Mouse (Mus musculus) olfactory bulb, adult 2 months (tissue): ENCODE results near the gene Mapt. TPM values are rescaled to one million over a fixed set of nuclear protein-coding genes. Genes with fewer than 3 reads are reported as not detected.

ENCODE experiments used
- H3K27ac ChIP-seq: fragments of 200-500 bp; 2 replicates; pipeline ENCODE4 v1.5.1; 2012; ENCODE audit warnings: low read depth, low read length; ENCODE audit not compliant: insufficient read depth
- H3K4me1 ChIP-seq: fragments of 200-500 bp; 2 replicates; pipeline ENCODE4 v1.6.1; 2012; ENCODE audit warnings: low read length; ENCODE audit not compliant: control insufficient read depth, insufficient read depth
- H3K4me3 ChIP-seq: fragments of 200-500 bp; 2 replicates; pipeline ENCODE4 v1.5.1; 2012; ENCODE audit warnings: mild to moderate bottlenecking, low read depth, low read length, moderate library complexity; ENCODE audit not compliant: insufficient read depth
- CTCF ChIP-seq: fragments of 200-500 bp; IDR thresholded peaks from 2 replicates; pipeline ENCODE4 v1.5.1; 2012; ENCODE audit warnings: low read depth, mild to moderate bottlenecking, low read length, moderate library complexity; ENCODE audit not compliant: insufficient read depth
- POLR2A ChIP-seq: fragments of 200-500 bp; IDR thresholded peaks from 2 replicates; pipeline ENCODE4 v1.6.1; 2012; ENCODE audit warnings: mild to moderate bottlenecking, low read depth, low read length, moderate library complexity; ENCODE audit not compliant: insufficient read depth
- WGBS: fragments of 180-500 bp; shearing (Covaris S2); methylation state at CpG from one replicate; pipeline ENCODE4 v1.1.7; 2018; 5-methylcytosine and 5-hydroxymethylcytosine counted together
- polyA plus RNA-seq: library from polyadenylated mRNA; stranded (reverse); fragments of >200 nt; gene quantifications from 2 replicates; pipeline ENCODE4 v1.2.4, GENCODE M21; 2012; ENCODE audit warnings: low replicate concordance; ENCODE audit not compliant: missing spikeins, insufficient read depth, insufficient read length

Gene Mapt
- polyA plus RNA-seq, 1 experiment, result not detected

DNA sequence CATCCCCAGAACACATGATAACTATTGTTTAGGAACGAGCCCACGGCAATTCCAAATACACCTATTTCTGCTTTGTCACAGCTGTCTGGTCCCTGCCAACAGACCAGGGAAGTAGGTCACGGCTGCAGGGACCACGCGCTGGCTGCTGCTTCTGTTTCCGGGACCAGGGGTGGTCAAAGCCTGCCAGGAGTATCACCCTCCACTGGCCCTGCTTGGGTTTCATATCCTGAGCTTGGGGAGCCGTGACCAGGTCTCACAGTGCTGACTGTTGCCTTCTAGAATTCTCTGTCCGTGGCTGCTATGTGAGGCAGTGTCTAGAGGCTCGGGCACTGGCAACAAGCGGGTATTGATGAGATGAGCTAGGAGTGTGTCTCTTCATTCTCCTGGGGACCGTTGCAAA, 36.2 kb downstream of the Mapt start:
- 0 out of 2 replicates have a peak overlapping the region, but pooled peaks have one; percentile 42 for H3K27ac ChIP-seq

DNA sequence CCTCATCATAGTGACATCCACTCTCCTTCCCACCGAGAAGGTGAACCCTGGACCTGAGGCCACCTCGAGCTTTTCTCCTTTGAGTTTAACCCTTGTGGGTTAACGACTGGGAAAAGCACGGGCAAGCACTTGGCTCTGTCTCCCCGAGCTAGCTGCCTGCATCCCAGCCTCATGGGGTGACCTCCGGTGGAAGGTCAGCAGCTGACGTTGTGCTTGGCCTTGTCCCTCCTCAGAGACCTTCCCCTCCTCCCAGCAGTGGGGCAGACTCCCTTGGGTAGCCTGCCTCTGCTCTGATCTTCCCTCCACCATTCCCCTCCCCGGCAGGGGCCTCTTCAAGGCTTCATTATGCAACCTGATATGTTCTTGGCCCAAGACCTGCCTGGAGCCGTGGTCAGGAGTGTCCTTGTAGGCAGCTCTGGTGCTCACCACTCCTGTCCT, 38.2 kb downstream of the Mapt start:
- no peak overlapping the region for H3K27ac ChIP-seq

More for the DNA sequence above, 36.2 kb downstream of the Mapt start:
- TF ChIP-seq POLR2A (no peak), CTCF (no peak)
- Histone ChIP-seq H3K4me1 (peaks cover 26% of the 10 kb centered on the region), H3K4me3 (no peak overlapping the region)
- WGBS, result 33% methylated on average over 11 of the region's 11 CpGs

GRCm38 (mm10) chr11:104270452-104270851, 39.3 kb downstream of the Mapt start:
- WGBS, result 81% methylated on average over 3 of the region's 3 CpGs
- TF ChIP-seq CTCF (no peak), POLR2A (no peak)
- H3K4me3 ChIP-seq, result no peak overlapping the region
- no peak overlapping the region for H3K27ac ChIP-seq
- peaks cover 30% of the 10 kb centered on the region for H3K4me1 ChIP-seq

More for the DNA sequence above, 38.2 kb downstream of the Mapt start:
- Histone ChIP-seq H3K4me1 (peaks cover 33% of the 10 kb centered on the region), H3K4me3 (no peak overlapping the region)
- 58% methylated on average over 9 of the region's 9 CpGs for WGBS
- no peak for TF ChIP-seq CTCF
- no peak for TF ChIP-seq POLR2A

GRCm38 (mm10) chr11:104270876-104271275, 39.7 kb downstream of the Mapt start:
- 75% methylated on average over 4 of the region's 4 CpGs for WGBS
- H3K4me1 ChIP-seq, result peaks cover 28% of the 10 kb centered on the region
- TF ChIP-seq POLR2A, result no peak
- H3K4me3 ChIP-seq, result no peak overlapping the region
- no peak overlapping the region for H3K27ac ChIP-seq

- no peak for TF ChIP-seq POLR2A
- TF ChIP-seq CTCF, result no peak
- peak overlapping the region; percentile 8; the same call in 1 of the 2 replicates for H3K27ac ChIP-seq
- H3K4me1 ChIP-seq, result peaks cover 27% of the 10 kb centered on the region
- WGBS, result 37% methylated on average over 6 of the region's 6 CpGs
- no peak overlapping the region for H3K4me3 ChIP-seq
Measured at GRCm38 (mm10) chr11:104271876-104272275, 40.7 kb downstream of the Mapt start.

DNA sequence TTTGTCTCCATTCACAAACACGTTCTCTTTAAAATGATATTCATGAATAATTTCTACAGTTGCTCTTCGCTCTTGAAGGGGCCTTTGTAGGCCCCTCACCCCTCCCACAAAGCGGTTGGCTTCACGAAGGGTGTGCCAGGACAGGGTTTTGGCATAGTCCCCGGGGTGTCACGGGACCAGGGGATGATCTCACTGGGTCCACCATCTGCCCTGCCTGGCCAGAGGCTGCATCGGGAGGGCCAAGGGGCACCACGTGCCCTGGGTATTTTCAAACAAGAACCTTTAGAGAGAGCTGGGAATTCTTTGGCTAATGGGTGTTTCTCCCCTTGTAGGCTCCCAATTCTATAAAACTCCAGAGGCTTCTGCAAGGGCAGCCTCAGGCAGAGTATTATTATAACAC, 41.2 kb downstream of the Mapt start:
- Histone ChIP-seq H3K27ac (peak overlapping the region; percentile 8; the same call in 1 of the 2 replicates), H3K4me1 (peaks cover 26% of the 10 kb centered on the region), H3K4me3 (no peak overlapping the region)
- WGBS, result 40% methylated on average over 8 of the region's 8 CpGs
- TF ChIP-seq CTCF, result no peak
- no peak for TF ChIP-seq POLR2A

DNA sequence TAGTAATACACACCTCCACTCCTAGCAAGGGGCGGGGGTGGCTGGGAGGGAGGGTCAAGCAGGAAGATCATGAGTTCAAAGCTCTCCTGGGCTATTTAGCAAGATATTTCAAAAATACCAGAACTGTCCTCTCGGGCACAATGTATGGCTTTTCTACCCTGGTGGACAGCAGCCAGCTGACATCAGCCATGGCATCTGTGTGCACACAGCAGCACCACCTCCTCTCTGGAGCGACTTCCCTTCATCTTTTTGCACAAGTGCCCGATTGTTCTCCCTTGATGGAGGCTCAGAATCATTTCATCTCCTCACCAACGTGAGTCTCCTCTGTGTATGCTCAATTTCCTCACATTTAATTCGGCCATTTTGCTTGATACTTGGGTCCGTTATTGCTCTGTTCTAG, 44.6 kb downstream of the Mapt start:
- TF ChIP-seq POLR2A (no peak), CTCF (no peak)
- Histone ChIP-seq H3K4me3 (no peak overlapping the region), H3K4me1 (peaks cover 35% of the 10 kb centered on the region), H3K27ac (no peak overlapping the region)
- 80% methylated on average over 7 of the region's 7 CpGs for WGBS

DNA sequence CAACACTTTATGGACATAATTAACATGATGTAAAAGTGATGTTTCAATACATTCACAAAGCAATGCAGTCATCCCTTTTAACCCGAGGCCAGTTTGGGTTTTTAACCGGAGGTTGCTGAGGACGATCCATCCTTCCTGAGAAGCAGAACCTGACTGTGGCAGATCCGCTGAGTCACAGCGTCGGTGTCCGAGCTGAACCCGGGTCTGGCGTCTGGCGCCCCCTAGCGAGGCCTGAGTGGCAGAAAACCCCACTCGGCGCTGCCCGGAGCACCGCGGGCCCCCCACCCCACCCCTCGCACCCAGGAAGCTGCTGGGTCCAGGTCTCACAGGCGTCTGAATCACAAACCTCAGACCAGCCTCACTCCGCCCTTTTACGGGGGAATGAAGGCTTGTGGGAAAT, 47.0 kb downstream of the Mapt start:
- peaks cover 24% of the 10 kb centered on the region for H3K4me1 ChIP-seq

GRCm38 (mm10) chr11:104279049-104279448, 47.9 kb downstream of the Mapt start:
- TF ChIP-seq CTCF (no peak), POLR2A (no peak)
- WGBS, result 57% methylated on average over 4 of the region's 4 CpGs
- H3K4me1 ChIP-seq, result peaks cover 21% of the 10 kb centered on the region
- no peak overlapping the region for H3K4me3 ChIP-seq
- H3K27ac ChIP-seq, result no peak overlapping the region

More for the DNA sequence above, 47.0 kb downstream of the Mapt start:
- 6% methylated on average over 20 of the region's 20 CpGs for WGBS
- H3K4me3 ChIP-seq, result no peak overlapping the region
- H3K27ac ChIP-seq, result no peak overlapping the region
- TF ChIP-seq POLR2A, result no peak
- peak; percentile 68; the same call in 1 of the 2 replicates for TF ChIP-seq CTCF

- H3K4me3 ChIP-seq, result no peak overlapping the region
- H3K27ac ChIP-seq, result no peak overlapping the region
- TF ChIP-seq POLR2A (no peak), CTCF (no peak)
- peaks cover 21% of the 10 kb centered on the region for H3K4me1 ChIP-seq
- 63% methylated on average over 3 of the region's 3 CpGs for WGBS
Measured at GRCm38 (mm10) chr11:104279538-104279937, 48.3 kb downstream of the Mapt start.
